Mouse (Mus musculus) frontal cortex, postnatal 14 days (tissue): Measurements from ENCODE around the gene Gm26602.

Experiments used
- DNase-seq, 2 experiments: peaks; one replicate each; pipeline ENCODE4 v3.0.0; 2022; ENCODE audit warnings: low spot score in 2 of 2

Gene Gm26602

GRCm38 (mm10) chr10:79910556-79910955 is at the start of gene Gm26602:
Gm26602 (plus strand) TSS chr10:79910856.
- DNase-seq, result no peak

DNA sequence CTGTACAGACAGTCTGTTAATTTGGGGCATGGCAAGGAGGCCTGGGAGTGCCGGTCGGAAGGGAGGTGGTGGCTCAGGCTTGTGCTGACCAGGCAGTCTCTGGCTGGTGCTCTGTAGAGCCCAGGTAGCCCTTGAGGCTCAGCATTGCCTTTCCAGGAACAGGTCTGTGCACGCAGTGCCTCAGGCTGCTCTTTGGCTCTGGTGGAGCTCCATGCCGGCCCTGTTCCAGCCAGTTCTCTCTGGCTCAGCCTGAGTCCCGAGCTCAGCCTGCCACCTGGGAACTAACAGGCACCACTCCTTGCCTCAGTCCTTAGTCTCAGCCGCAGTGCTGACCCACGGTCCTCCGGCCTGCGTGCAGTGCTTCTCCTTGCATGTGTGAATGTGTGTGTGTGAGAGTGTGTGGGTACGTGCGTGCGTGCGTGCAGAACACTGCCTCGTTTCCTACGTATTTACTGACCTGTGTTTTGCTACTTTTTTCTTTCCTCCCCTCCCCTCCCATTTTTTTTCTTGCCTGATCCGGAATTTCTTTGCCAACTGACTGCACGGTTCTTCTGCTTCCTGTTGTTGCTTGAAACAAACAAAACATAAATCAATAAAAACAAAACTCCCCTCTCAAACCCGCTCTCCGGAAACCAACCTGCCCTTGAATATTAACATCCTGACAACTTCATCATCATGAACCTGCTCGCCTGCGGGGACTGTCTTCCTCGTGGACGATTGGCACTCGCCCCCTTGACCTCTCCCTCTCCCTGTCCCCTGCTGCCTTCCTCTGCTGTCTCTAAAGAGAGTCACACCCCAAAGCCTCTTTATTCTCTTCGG is 49.2 kb upstream of the Gm26602 start:
- no peak for DNase-seq

DNA sequence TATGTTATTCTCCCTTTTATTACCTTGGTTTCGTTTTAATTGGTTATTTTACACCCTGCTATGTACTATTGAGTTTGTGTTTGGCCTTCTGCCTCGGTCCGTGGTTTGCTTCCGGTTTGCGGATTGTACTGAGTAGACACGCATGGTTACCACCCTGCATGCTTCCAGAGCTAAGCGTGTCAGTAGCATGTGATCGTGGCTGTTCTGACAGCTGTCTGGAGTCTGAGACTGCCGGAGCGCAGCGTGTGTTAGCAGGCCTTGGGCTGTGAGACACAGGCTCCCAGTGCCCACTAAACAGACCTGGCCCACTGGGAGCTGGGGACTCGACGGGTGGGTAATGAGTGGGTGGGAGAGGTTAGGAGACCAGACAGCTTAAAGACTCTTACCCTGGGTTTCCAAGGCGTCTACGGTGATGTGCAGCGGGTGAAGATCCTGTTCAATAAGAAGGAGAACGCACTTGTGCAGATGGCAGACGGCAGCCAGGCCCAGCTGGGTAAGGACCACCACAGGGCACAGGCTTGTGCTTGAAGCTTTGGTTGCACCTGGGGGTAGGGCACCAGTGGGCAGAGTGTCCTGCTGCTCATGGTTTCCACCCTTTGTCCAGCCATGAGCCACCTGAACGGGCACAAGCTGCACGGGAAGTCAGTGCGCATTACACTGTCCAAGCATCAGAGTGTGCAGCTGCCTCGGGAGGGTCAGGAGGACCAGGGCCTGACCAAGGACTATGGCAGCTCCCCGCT is 48.4 kb upstream of the Gm26602 start:
- DNase-seq, result no peak

GRCm38 (mm10) chr10:79862925-79863324 is 47.7 kb upstream of the Gm26602 start:
- no peak for DNase-seq

- no peak for DNase-seq
These were observed 46.1 kb upstream of the Gm26602 start for GRCm38 (mm10) chr10:79864351-79865188.

DNA sequence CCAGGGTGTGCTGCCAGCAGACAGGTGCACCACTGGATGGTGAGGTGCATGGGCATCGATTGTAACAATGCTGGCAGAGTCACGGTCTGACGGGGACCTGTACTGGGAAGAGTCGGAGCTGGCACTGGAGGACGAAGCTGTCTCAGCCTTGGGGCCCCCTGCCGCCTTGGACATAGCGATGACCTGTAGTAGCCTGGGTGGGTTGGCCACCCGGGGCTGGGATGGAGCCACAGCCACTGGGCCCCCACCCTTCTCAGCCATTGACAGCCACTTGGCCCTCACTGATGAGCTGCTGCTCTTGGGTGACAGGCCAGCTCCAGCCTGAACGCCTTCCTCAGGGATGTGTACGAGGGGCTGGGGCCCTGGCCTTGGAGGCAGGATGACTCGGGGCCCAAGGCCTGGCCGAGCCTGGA is 45.5 kb upstream of the Gm26602 start:
- no peak for DNase-seq

GRCm38 (mm10) chr10:79865801-79866295 is 44.8 kb upstream of the Gm26602 start:
- DNase-seq, result no peak

GRCm38 (mm10) chr10:79866601-79867000 is 44.1 kb upstream of the Gm26602 start:
- DNase-seq, result no peak

- DNase-seq, result no peak
These were observed 38.8 kb upstream of the Gm26602 start for GRCm38 (mm10) chr10:79871845-79872244.

GRCm38 (mm10) chr10:79872862-79873261 is 37.8 kb upstream of the Gm26602 start:
- DNase-seq, result no peak

GRCm38 (mm10) chr10:79873313-79873712 is 37.3 kb upstream of the Gm26602 start:
- DNase-seq, result no peak

GRCm38 (mm10) chr10:79873715-79874289 is 36.9 kb upstream of the Gm26602 start:
- DNase-seq, result no peak

GRCm38 (mm10) chr10:79874290-79874862 is 36.3 kb upstream of the Gm26602 start, which contains the start of the genes Prtn3 and Plppr3:
Prtn3 (plus strand) TSS chr10:79874476.
Plppr3 (minus strand) TSS chr10:79874634.
- no peak for DNase-seq

GRCm38 (mm10) chr10:79877174-79877573 is 33.5 kb upstream of the Gm26602 start:
- no peak for DNase-seq

DNA sequence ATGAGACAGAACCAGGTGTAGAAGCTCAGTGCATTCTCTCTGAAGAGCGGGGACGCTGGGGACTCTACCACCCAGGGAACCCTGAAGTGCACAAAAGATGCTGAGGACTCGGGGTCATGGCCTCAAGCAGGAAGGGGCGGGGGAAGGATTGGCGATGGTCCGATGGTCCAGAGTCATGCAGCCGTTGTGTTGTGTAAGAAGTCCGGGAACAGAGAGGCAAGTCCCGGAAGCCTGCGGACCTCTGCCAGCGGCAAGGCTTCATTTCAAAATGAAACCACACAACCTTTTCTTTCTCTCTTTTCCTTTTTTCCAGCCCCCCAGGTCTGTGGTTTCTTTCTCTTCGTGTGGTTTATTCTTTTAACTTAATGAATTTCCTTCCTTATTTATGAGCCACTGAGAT is 32.9 kb upstream of the Gm26602 start:
- DNase-seq, result no peak

DNA sequence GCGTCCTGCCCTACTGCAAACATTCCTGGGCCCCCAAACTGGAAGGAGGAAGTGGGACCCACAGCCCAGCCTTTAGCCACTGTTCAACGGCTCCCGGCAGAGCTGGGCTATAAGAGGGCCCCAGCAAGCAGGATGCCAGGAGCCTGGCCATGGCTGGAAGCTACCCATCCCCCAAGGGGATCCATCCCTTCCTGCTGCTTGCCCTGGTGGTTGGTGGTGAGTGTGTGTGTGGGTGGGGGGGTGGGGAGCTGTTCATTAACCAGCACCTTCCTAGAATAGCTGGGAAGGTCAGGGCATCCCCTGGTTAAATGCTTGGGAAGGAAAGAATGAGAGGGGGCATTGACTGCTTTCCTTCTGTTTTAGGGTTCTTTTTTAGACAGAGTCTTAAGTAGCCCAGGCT is 31.1 kb upstream of the Gm26602 start:
- no peak for DNase-seq

DNA sequence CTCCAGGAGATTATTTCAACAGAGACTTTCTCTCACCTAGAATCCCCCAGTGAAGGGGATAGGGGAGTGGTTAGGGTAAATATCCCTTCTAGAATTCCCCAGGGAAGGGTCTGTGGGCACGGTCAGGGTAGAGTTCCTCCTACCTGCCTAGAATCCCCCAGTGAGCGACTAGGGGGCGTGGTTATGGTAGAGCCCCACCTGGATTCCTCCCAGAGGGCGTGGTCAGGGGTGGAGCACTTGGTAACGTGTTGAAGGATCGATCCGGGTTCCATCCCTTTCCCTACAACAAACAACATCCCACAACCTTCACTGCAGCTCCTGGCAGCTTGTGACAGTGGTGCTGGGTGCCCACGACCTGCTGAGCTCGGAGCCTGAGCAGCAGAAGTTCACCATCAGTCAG is 29.9 kb upstream of the Gm26602 start:
- DNase-seq, result no peak

- no peak for DNase-seq
These were observed 28.7 kb upstream of the Gm26602 start for GRCm38 (mm10) chr10:79881981-79882380.

- peak in 1 of 2 experiments; percentile 71 for DNase-seq
These were observed 27.2 kb upstream of the Gm26602 start for GRCm38 (mm10) chr10:79883297-79884084.

- DNase-seq, result no peak
These were observed 26.2 kb upstream of the Gm26602 start for GRCm38 (mm10) chr10:79884446-79884845.
